Mouse (Mus musculus): ENCODE measurements around the gene Stab1. TPM values are rescaled to one million over a fixed set of nuclear protein-coding genes. Genes with fewer than 3 reads are reported as not detected.

Gene Stab1
- total RNA-seq, 4 experiments from 2014 or later: 75.8 to 142 (median 116) TPM

- no peak for DNase-seq
Observed at GRCm38 (mm10) chr14:31161638-31162037, 6.8 kb downstream of the Stab1 start.

DNA sequence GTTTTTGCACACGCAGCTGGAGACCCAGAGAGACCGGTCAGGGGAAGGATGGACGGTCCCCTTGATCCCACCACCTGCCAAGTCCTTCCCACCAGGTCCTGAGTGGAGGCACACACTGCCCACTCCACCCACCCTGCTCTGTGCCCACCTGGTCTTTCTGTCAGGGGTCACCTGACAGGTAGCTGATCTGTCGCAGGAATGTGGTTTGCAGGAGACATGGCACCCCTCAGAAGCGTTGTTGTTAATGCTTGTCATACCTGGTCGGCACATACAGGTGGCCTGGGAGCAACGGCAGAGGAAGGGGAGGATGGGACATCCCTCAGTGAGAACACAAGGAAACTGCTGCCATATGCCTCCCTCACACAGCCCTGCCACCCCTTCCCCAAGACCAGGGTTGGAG, 7.2 kb downstream of the Stab1 start:
- DNase-seq: no peak

GRCm38 (mm10) chr14:31160196-31161150, 8.0 kb downstream of the Stab1 start:
- DNase-seq: no peak

GRCm38 (mm10) chr14:31145694-31146093, 22.7 kb downstream of the Stab1 start:
- DNase-seq: no peak

DNA sequence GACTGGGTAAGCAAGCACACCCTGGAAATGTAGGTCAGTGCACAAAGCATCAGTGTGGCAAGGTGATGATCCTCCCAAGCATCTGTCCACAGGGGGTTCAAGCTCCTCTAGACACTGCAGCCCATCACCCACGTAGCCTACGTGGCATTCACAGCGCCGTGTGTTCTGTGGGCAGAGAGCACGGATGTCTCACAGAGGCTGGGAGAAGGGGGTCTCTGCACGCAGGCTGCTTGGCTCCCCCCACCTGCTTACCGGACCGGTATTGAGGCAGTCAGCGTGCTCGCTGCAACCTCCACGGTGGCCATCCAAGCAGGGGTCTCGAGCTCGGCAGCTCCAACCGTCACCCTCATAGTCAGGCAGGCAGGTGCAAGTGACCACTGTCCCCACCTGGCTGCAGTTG, 27.4 kb downstream of the Stab1 start:
- no peak for DNase-seq

- no peak for DNase-seq
Observed at GRCm38 (mm10) chr14:31140141-31140540, 28.3 kb downstream of the Stab1 start.

- no peak for DNase-seq
Observed at GRCm38 (mm10) chr14:31139666-31140065, 28.8 kb downstream of the Stab1 start.

GRCm38 (mm10) chr14:31138897-31139429, 29.5 kb downstream of the Stab1 start:
- DNase-seq: no peak

DNA sequence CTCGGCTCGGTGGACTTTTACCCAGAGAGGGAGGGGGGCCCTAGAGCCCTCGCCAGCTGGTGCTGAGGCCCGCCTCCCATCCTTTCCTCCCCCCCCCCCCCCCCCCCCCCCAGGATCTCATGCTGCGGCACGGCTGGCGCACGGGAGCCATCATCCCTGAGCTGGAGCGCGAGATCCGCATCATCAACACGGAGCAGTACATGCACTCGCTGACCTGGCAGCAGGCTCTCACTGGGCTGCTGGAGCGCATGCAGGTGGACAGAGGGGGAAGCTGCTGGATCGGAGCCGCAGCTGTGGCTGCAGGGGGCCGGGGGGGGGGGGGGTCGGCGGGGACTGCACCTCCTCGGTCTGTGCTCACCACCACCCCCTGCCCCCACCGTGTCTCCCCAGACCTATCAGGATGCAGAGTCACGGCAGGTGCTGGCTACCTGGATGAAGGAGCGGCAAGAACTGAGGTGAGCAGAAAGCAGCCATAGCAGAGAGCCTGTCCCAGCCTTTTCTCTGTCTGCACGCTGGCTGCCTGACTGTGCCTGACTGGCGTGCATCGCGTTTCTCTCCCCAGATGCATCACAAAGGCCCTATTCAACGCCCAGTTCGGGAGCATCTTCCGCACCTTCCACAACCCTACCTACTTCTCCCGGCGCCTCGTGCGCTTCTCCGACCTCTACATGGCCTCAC, 30.1 kb downstream of the Stab1 start:
- no peak for DNase-seq

GRCm38 (mm10) chr14:31137791-31138190, 30.6 kb downstream of the Stab1 start:
- DNase-seq: no peak

DNA sequence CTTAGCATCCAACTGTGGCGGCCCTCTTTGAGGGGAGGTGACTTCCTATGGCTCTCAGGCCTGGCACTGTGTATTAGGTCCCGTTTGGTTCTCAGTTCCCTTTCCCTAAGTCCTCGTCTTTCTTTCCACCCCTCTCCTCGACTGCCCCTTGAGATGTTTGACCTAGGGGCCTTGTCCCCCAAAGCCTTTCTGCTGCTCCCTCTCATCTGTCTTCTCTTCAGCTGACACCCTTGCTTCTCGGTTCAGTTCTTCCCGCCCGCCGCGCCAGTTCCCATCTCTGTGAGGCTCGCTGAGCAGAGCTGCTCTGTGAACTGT, 31.2 kb downstream of the Stab1 start:
- no peak for DNase-seq

DNA sequence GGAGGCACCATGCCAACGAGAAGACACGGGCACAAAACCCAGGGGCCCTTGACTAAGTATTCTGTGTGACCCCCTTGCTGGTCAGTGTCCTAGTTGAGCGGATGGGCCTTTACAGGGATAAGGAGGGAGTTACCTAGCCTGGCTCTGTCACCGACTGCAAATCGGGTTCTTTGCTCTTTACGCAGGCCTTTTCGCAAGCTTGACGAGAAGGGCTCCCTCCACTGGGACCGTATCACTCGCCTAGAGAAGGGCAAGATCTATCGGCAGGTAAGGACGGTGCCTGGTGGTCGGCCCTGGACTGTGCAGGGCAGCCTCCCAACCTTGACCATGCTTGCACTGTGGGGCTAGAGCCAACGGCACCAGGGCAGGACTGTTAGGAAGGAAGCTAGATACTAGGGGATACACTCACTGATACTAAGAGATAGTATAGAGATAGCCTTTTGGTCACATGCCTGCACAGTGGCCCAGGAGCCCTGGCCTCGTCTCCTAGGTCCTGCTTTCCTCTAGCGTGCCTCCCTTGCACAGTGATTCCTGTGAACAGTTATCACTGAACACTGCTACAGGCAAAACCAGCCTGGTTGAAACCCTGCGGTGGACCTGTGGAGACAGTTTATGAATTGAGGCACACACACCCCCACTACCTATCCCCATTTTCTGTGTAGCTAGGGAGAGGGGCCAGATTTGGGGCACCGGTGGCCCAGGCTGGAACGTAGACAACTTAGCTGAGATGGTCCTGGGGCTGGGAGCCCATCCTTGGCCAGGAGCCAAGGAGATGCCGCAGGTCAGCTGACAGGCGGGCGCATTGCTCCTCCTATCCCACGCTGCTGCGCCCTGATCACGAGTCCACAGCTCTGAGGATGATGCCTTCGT, 31.8 kb downstream of the Stab1 start:
- DNase-seq: no peak

DNA sequence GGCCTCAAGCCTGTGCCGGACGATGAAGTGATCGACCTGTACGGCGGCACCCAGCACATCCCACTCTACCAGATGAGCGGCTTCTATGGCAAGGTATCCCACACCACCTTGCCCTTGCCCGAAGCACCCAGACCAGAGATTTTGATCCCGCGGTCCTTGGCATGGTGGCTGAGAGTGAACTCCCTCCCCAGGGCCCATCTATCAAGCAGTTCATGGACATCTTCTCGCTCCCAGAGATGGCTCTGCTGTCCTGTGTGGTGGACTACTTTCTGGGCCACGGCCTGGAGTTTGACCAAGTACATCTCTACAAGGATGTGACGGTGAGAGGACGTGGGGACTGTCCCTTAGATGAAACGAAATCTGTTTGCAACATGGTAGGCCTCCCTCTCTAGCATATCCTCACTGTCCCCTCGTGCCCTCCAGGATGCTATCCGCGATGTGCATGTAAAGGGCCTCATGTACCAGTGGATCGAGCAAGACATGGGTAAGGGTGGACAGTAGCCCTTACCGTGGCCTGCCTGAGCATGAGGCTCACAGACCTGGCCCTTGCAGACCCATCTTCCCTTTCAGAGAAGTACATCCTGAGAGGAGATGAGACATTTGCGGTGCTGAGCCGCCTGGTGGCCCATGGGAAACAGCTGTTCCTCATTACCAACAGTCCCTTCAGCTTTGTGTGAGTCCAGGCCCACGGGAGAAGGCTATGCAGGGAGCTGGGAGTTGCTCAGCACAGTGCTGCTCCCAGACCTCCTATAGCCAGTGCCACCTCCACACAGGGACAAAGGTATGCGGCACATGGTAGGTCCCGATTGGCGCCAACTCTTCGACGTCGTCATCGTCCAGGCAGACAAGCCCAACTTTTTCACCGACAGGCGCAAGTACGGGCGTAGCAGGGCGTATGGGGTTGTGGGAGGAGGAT, 32.7 kb downstream of the Stab1 start:
- no peak for DNase-seq

- DNase-seq: no peak
Observed at GRCm38 (mm10) chr14:31134015-31135000, 34.1 kb downstream of the Stab1 start.

DNA sequence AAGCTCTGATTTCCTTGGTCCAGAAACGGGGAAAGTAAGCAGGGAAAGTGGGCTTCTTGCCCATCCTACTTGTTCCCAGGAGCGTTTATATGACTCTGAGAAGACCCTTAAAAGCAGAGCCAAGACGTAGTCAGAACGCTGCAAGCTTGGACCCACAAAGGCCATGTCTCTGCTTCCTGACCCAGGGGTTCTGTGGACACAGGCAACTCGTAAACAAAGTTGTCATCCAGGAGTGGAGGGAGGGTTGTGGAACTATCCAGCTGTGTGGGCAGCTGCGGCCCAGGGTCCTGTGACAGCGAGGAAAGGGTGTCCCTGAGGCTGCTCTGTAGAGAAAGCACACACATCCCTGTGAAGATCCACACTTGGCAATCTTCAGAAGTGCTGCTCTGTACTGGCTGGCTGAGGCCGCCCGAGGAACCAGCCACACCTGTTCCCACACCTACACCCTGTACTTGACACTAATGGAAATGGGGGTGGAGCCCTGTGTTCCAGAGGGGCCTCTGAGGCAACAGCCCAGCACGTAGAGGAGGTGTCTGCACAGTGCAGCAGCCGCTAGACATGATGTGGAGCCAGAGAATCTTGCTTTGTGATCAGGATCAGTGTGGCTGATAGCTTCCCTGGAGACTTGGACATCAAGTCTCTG, 35.3 kb downstream of the Stab1 start:
- DNase-seq: no peak

DNA sequence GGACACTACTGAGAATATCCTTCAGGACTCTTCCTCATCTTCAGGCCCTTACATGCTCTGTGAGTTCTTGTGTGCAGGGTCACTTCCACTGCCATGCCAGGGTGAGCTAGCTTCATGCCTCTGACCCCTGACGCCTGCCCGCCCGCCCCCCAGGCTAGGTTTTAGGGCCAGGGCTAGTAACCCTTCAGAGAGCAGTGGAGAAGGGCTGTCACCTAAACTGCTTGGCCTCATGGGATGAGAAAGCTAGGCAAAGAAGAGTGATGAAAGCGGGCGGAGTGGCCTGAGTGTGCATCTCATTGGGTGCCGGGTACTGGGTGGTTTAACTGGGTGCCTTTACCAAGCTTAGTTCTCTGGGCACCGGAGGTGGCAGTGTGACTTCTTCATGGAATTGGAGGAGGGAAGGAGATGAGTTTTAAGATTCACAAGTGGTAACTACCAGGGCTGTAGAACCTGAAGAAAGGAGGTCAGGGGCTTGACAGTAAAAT, 35.9 kb downstream of the Stab1 start:
- DNase-seq: no peak

DNA sequence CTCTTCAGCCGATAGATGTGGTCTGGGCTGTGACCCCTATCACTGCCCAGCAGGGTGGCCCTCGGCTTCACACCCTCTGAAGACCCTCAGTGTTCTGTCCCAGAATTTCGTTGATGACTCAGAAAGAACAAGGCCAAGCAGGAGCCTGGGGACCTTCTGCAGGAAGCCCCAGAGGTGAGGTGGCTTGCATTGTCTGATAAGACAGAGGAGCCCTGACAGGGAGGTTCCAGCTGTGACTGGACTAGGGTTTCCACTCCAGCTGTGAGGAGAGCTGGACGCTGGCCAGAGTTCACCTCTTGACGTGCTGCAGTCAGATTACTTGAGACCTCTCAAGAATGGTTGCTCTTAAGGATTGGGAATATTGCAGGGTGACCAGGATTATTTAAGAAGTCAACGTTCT, 36.4 kb downstream of the Stab1 start:
- no peak for DNase-seq

GRCm38 (mm10) chr14:31131272-31131821, 37.1 kb downstream of the Stab1 start:
- DNase-seq: no peak
